Mouse (Mus musculus) embryo, embryonic 10 days (tissue): ENCODE data around the gene Socs3.

Experiments used
- DNase-seq: peaks from one replicate; pipeline ENCODE4 v3.0.0-alpha.2; 2015; ENCODE audit warnings: low spot score

Socs3 gene

GRCm38 (mm10) chr11:117923279-117923678, 46.6 kb downstream of the Socs3 start:
- no peak for DNase-seq

- DNase-seq, result peak; percentile 77
Measured at GRCm38 (mm10) chr11:117919211-117919610, 50.6 kb downstream of the Socs3 start.

GRCm38 (mm10) chr11:117918541-117918940, 51.3 kb downstream of the Socs3 start:
- DNase-seq, result no peak
